Mouse (Mus musculus) liver, adult 2 months (tissue): ENCODE data around the gene Cxcl15.

Source experiments
- CTCF ChIP-seq: fragments of 200-500 bp; IDR thresholded peaks from 2 replicates; pipeline ENCODE4 v1.5.1; 2011; ENCODE audit warnings: low read depth, low read length, control low read depth
- POLR2A ChIP-seq: fragments of 200-500 bp; IDR thresholded peaks from 2 replicates; pipeline ENCODE4 v1.6.1; 2011; ENCODE audit warnings: low read length, control low read depth; ENCODE audit not compliant: insufficient read depth; ENCODE audit errors: extremely low read depth

- TF ChIP-seq POLR2A, result no peak
- TF ChIP-seq CTCF, result no peak
Measured at GRCm38 (mm10) chr5:90806050-90806449, 11.7 kb downstream of the Cxcl15 start.
